Mouse (Mus musculus) T-helper 1 cell (primary cell): Measurements from ENCODE around the gene 9430097D07Rik.

Experiments
- in situ Hi-C: fragments of 300-600 bp; cut with MboI, MseI; formaldehyde crosslinking; loops from one replicate; pipeline ENCODE4 v1.15.1; 2025; ENCODE audit warnings: high pct_unique_total_duplicates

Gene 9430097D07Rik

DNA sequence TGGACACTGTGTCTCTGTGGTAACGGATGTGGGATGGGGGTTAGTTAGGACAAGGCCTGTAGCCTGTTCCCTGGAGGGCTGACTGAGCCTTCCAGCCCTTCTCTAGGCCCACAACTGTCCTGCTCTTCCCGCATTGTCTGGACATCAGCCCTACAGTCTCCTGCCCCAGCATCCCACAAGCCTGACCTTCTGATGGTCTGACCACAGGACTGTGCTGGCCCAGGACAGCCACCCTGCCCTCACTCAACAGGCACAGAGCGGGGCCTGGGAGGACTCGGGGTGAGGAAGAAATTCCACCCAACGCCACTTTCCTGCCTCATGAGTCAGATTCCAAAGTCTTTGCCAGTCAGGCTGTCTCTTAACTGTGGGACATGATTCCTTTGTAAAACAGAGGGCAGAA, 22.2 kb upstream of the 9430097D07Rik start:
- in situ Hi-C loops, result no loop called here

DNA sequence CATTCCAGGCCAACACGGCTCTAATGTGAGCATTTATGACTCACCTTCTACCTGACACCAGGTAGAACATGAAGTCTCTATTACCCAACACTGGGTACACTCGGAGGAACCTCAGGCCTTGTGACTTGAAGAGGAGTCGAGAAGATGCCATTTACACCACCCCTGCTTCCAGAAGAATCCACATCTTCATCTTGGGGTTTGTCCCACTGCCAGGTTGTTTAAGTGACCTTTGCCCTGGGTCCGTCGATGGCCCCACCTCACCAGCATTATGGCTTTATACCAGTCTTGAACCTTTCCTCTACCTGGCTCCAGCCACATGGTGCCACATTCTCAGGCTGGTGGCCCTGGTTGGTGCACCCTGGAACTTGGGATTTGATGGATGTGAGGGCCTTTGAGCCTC, 21.8 kb upstream of the 9430097D07Rik start:
- in situ Hi-C loops, result no loop called here

DNA sequence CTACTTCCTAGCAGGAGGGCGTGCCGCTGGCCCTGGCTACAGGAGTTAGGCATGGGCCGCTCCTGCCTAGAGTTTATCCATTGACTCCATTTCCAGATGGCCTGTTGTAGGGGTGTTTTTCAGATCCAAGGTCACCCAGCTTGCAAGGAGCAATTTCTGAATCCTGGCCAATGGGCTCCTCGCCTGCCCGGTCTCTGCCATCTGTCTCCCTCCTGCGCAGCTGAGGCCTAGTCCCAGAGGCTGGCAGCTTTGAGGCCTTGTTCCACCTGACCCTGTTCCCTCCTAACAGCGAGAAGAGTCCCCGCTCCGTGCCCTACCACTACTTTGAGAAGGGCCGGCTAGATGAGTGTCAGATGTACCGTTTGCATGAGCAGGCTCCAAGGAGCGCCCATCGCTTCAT, 21.2 kb upstream of the 9430097D07Rik start:
- in situ Hi-C loops, result no loop called here

DNA sequence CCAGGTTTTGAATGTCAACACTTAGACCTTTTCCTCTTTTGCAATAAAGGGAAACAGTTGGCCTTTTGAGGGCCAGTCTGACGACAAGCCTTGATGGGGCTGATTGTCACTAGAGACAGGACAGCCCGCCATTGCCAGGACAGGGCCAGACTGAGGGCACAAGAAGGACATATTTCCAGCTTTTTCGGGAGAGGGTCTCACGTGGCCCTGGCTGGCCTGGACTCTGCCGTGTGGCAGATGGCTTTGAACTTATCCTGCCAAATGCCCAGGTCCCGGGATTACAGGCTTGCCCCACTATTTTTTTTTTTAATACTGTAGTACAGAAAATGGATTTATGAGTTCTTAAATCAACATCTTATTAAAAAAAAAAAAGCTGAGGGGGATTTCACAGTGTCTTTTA, 15.8 kb upstream of the 9430097D07Rik start:
- in situ Hi-C loops, result no loop called here

DNA sequence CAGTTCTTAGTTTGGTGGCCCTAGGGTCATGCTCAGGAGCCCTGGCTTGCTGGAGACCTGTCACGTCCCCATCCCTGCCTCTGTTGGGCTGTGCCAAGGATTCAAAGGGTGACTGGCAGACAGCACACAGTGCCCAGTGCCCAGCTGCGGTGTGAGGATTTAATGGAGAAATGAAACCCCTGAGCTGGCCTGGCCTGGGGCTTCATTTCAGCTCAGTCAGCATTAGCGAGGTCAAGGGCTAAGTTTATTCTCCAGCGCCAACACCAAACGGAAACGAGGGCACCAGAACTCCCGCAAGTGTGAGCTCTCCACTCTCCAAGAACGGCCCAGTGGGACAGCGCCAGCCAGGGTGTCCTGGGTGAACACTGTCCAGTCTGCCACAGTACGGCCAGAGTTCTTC, 14.7 kb upstream of the 9430097D07Rik start:
- in situ Hi-C loops, result no loop called here

DNA sequence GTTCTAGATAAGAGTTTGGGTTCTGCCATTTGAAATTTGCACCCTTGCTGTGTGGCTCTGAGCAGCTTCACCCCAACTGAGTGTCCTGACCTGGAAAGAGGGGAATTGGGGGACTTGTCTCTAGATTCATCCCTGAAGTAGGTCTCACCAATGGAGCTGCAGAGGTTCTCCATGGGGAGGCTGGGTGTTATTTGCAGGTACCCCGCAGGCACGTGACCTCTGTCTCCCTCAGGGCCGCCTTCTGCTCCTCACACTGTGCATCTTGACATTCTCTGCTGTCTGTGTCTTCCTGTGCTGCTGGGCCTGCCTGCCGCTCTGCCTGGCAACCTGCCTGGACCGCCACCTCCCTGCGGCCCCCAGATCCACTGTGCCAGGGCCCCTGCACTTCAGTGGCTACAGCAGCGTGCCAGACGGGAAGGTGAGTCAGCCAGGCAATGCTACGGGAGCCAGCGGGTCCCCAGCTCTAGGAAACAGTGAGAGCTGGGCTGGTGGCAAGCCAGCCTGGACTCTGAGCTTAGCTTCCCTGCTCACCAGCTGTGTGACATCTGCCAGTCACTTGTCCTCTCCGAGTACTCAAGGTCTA, 13.8 kb upstream of the 9430097D07Rik start:
- in situ Hi-C loops, result no loop called here

DNA sequence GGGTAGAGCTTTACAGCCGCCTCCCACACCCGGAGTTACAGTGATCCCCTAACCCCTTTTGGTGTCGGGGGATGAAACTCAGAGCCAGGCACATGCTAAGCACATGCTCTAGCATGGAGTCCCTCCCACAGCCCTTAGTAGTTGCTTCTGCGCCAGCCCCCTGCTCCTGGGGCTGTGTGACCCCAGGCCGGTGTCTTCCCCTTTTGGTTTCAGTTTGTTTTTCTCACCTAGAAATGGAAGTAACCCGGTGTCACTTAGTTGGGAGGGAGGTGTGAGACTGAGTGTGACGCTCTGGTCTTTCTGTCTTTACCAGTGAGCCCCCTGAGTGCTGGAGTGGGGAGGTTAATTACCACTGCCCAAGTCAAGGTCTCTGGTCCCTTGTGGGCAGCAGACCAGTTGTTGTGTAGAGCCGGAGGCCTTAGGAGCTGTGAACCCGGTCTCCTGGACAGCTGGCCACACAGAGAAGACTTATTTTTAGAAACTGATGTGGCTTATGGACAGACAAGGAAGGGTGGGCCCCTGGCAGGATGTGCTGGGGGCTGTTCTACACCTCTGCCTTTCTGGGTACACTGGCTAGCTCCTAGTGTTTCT, 12.3 kb upstream of the 9430097D07Rik start:
- in situ Hi-C loops, result no loop called here

DNA sequence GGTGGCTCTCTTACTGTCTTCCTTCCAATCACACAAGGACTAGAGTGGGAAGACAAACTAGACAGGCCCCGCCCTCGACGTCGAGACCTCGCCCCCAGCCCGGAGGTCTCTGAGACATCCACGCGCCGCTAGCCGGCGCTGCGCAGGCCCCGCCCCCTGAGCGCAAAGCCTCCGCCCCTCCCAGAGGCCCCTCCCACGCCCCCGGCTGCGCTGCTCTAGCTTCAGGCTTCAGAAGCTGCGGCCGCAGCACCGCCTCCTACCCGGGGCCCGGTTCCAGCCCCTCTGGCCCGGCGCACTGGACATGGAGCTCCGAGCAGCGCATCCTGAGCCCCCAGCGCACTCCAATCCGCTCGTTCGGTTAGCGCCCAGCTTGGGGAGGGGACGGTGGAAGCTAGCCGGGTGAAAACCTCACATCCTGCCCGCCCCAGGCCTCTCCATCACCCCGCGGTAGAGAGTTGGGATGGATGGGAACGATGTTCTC, 11.4 kb upstream of the 9430097D07Rik start, which contains the start of gene St6galnac4:
Gene St6galnac4, plus strand, starts transcription at position 225 of the 481 bp plus-strand sequence.
- in situ Hi-C loops, result no loop called here

DNA sequence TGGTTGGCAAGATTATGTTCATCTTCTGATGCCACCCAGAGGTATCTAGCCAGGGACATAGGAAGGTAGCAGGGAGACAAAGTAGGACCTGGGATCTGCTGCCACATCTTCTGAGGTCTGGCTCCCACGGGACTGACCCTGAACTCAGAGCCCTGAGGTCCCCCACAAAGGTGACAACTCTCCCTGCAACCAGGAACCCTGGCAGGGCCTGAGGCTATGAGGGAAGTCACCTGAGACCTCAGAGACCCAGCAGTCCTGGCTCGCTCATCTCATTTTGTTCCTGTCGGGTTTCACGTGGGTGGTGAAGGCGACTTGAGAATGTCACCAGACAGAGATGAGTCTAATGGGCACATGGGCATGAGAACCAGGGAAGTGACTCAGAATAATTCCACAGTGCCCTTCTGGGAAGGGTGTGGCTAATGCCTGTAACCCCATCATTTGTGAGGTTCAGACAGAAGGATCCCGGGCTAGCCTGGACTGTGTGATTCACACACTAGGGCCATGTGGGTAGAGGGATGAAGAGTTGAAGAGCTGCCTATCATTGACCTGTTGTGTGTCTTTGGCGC, 9.7 kb upstream of the 9430097D07Rik start:
- in situ Hi-C loops, result no loop called here

DNA sequence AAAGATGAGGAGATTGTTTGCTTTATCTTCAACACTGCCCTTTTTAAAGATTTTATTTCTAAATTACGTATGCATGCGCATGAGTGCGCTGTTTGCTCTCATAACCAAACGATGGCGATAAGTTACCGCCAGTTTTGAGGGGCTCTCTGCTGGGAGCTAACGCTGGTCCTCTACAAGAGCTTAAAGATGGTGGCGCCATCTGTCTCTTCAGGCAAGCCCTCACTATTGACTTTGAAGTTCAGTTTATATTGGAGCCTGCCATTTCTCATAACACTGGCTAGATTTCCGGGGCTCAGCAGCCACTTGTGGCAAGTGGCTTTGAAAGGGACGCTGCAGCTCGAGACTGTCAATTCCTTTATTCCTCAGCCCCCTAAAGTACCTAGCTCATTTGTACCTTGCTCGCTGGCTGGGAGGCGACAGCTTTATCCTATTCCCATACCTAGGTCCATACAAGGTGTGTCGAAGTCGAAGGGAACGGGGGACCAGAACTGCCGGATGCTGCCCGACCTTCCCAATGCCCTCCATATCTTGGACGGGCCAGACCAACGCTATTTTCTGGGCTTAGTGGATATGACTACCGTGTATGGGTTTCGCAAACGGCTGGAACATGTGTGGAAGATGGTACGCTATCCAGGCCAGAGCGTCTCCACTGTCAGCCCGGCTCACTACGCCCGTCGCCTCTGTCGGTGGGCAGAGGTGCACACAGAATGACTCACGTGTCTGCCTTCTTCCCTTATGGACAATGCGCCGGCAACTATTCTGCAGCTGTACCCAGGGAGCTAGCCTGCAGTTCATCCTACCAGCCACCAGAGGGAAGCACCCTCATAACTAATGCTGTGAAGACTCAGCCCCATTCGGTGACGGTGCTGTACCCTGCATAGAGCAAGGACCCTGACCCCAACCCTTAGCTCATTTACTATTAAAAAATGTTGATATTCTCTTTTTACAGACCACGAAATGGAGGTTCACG, 7.6 kb upstream of the 9430097D07Rik start:
- in situ Hi-C loops, result no loop called here

DNA sequence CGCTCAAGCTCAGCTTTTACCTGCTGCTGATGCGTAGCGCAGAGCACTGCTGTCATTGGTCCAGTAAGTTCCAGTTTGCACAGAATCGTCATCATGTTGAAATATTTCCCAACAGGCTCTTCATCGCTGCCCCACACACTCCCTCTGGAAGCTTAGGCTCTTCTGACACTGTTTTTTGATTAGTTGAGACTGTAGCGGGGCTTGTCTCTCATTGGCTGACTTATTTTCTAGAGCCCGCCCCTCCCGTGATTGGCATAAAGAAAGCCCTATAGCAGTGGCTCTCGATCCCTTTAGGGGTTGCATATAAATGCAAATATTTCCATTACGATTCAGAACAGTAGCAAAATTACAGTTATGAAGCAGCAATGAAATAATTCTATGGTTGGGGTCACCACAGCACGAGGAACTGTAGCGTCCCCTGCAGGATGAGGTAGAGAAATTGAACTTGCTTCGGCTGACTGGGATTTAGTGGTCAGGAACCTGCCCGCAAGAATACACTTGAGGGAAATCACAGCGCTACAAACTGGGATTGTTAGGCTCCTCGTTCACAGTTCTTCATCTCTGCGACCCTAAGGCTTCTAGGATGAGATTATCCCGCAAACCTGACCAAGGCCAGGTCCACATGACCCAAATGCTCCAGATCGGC, 6.1 kb upstream of the 9430097D07Rik start:
- in situ Hi-C loops, result no loop called here

DNA sequence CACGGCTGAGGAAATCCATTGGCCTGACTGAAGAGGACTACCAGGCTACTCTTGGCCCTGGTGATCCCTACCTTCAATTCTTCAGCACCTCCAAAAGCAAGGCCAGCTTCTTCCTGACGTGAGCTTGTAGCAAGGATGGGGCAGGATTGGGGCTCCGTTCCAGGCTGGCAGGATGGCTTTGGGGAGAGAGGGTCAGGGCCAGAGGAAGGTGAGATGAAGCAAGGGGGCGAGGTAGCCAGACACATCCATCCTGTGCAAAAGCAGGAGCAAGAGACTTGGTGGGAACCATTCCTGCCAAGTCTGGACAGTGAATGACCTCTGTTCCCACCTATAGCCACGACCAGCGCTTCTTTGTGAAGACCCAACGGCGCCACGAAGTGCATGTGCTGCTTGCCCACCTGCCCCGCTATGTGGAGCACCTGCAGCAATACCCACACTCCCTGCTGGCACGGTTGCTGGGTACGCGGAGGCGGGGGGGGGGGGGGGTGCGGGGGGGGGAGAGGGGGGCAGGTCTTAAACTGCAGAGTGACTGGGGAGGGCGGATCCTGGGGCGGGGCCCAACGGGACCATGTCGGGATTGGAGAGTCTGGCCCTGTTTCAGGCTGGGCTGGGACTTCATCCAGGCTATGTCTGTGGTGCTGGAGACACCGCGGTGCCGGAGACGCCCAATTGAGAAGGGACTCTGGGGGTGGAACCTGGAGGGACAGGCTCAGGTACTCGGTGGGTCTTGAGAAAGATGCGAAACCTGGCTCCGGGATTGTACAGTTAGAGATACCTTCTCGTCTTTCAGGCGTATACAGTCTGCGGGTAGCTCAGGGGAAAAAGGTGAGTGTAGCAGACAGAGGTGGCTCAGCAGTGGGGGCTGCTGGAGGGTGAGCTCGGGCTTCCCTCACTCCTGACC, 2.9 kb upstream of the 9430097D07Rik start:
- in situ Hi-C loops, result no loop called here

DNA sequence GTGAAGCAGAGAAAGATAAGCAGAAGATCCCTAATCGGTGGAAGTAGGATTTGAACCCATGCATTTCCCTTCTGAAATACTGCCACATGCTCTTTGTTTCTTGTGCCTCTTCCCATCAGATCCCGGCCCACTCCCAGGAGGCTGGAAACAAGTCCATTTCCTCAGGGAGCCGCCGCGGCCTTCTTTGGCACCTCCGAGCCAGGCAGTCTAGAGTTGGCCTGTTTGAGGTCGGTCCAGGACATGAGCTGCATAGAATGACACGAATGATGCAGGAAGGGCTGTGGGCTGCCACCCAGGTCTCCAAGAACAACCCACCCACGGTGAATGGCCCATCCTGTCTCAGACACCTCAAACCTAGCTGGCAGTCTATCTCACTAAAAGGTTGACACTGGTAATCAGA, 1.0 kb upstream of the 9430097D07Rik start:
- in situ Hi-C loops, result no loop called here

DNA sequence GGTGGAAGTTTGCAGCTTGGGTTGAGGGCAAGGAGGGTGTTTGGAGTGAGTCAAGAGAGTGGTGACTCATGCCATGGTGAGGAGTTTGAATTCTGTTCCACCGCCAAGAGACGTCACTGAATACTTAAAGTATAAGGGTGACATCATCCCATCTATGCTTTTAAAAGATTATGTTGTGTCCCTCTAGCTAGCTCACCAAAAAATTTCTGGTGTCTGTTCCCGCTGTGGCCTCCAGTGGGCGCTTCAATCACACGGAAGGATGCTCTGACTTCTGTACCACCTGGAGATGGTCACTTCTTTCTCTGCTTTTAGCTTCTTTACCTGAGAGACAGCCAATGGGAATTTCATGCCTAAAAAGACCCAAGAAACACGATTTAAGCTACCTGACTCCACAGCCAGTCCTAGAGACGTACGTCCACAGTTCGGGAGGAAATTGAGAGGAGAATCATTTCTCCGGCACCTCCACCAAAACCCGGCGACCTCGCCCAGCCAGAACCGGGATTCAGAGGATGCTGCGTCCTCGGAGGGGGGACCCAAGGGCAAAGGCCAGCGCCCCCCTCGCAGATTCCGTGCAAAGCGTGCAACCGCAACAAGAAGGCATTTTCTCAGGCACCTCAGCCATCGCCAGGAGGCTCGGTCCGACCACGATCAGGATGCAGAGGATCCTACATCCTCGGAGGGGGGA, 441 bp downstream of the 9430097D07Rik start:
- in situ Hi-C loops, result no loop called here

DNA sequence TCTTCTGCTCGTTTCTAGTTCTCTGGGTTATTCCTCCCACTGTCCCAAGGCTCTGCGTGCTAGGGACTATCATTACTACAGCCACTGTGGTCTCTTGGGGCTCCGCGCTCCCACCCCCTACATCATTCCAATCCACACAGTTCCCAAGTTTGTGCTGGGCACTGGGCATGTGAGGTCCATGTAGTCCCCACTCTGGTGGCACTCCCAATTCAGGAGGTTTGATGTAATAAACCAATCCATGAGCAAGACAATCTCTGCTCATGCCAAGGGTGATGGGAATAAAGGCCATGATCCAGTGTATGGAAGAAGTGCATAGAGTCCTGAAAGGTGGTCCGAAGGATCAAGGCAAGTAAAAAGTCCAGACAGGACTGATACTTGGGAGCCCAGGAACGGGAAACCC, 987 bp downstream of the 9430097D07Rik start, which contains the start of gene Pip5kl1:
Gene Pip5kl1, plus strand, starts transcription at position 301 of the 400 bp plus-strand sequence.
- in situ Hi-C loops, result no loop called here

DNA sequence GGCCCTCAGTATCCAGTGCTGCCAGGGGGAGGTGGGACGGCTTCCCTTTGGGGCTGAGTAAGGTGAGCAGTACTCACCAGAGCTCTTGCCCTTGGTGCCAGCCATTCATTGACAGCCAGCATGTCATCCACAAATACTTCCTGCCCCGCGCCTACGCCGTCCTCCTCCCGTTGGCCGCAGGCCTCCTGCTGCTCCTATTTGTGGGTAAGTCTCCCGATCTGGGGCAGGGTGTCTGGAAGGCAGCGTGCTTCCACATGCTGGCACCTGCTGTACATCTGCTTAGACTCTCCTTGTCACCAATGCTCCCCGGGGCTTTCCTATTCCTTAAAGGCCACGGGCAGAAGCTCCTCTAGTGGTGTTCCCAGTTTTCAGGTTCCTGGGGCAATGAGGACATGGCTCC, 3.3 kb downstream of the 9430097D07Rik start:
- in situ Hi-C loops, result no loop called here

DNA sequence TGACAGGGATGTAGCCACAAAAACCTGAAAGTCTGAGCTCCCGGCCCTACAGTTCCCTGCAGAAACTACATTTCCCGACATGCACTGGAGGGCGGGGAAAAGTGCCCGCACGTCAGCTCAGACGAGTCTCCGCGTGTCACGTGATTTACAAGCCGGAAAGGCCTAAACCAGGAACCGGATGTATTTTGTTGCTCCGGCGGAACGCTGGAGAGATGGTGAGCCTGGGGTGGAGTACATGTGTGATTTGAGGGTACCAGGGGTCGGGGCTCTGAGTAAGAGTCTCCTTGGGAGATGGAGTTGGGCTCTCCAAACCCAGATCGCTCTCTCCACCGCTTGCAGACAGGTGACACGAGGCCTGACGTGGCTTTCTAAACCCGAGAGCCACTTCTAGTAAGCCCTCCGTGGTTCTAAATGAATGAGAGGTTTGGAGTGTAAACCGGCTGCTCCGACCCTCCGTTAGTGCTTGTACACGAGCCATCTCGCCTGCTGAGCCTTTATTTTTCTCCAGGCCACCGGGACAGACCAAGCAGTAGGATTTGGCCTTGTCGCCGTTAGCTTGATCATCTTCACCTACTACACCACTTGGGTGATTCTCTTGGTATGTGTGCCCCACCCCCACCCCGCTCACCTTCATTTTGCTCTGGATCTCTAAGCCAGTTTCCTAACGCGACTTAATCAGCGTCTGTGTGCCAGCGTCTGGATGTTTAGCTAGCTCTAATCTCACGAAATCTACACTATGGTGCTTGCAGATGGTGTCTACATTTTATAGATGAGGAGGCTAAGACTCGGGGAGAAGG, 4.6 kb downstream of the 9430097D07Rik start, which contains the start of gene Dpm2:
Gene Dpm2, plus strand, starts transcription at position 161 of the 797 bp plus-strand sequence.
- in situ Hi-C loops, result no loop called here

DNA sequence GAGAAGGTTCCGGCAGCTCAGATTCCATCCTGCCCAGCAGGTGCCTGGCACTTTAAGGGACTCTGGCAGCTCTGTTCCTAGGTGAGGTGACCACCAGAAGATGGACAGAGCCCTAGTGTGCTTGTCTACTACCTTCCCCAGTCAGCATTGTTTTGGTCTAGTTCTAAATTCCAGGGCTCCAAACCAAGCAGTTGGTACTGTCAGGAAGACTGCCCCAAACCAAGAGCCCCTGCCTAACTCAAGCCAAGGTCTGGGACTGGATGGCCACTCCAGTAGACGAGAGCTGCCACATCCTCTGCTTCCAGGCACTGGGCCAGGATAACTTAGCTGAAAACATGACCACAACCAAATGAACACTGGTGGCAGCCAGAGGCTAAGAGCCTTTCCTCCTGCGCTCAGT, 6.5 kb downstream of the 9430097D07Rik start:
- in situ Hi-C loops, result loop anchor here (5.0 kb wide), 1 partner anchor 82 kb away; no protein-coding TSS in a partner anchor

DNA sequence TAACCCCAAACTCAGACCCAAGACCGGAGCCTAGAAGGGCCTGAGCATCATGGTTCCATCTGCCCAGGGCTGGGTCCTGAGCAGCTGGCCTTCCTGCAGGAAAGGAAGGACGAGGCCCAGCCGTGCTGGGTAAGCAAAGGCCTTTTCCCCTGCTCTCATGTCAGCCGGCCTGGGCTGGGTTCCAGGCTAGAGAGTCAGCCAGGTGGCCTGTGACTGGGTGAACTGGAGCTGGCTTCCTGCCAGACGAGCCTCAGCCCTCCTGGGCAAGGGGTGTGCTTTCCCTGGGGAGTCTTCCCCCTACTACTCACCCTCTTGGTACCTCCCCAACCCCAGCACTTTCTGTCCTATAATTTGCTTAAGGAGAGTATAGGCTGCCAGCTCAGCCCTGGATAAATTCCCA, 7.3 kb downstream of the 9430097D07Rik start:
- in situ Hi-C loops, result loop anchor here (5.0 kb wide), 1 partner anchor 81 kb away; no protein-coding TSS in a partner anchor
